Comparison of ENCODE assay signal across 8 mouse cellular contexts in the genomic region with DNA sequence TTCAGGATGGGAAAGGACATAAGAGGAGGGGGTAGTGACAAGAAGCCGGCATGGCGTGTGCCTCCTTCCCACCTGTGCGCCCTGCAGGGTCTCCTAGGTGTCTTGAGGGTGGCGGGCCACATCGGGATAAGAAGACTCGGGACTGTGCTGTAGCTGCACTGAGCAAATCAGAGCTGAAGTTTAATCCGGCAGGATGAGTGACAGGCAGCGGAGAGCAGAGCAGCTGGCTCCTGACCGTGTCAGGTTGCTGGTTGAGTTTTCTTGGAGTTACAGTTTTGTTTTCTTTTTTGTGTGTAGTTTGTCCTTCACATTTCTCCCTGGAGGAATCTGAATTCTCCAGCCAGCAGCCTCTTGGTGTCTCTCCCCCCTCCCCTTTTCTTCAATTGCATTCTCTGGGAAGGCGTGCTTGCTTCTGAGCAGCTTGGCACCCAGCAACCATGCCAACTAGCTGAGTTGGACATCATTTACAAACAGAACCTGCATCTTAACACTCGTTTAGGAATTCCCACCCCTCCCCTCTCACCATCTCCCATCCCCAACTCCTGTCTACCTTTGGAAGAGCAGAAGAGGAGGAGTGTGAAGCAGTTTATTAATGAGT. TPM values are rescaled to one million over a fixed set of nuclear protein-coding genes. Genes with fewer than 3 reads are reported as not detected.
DNase-seq lines count a peak whose midpoint lies in the region; ATAC-seq and TF ChIP-seq lines count a peak whose summit lies in the region.

No protein-coding gene starts in this region.

- ATAC-seq in neural tube, embryonic 11.5 days (ENCODE audit: insufficient read depth, low FRiP score, low TSS enrichment): no peak
- no peak for ATAC-seq in intestine, postnatal 0 days

- peaks cover 46% of the 10 kb centered on the region for H3K4me1 ChIP-seq in neural tube, embryonic 11.5 days (ENCODE audit: control insufficient read depth, insufficient read depth, low read length)
- H3K4me1 ChIP-seq in intestine, postnatal 0 days (replicated peaks; ENCODE audit: control insufficient read depth, insufficient read depth, low read length): peaks cover 40% of the 10 kb centered on the region

- H3K36me3 ChIP-seq in neural tube, embryonic 11.5 days (ENCODE audit: control insufficient read depth, insufficient read depth, low read length): no peaks in the 10 kb centered on the region
- no peaks in the 10 kb centered on the region for H3K36me3 ChIP-seq in intestine, postnatal 0 days (ENCODE audit: control insufficient read depth, insufficient read depth)

- no peaks in the 10 kb centered on the region for H3K27me3 ChIP-seq in neural tube, embryonic 11.5 days (ENCODE audit: control insufficient read depth, insufficient read depth, low read length)
- no peaks in the 10 kb centered on the region for H3K27me3 ChIP-seq in intestine, postnatal 0 days (replicated peaks; ENCODE audit: control insufficient read depth, insufficient read depth, low read length)

- peak overlapping the region; percentile 94; the same call in 1 of the 2 replicates for H3K27ac ChIP-seq in neural tube, embryonic 11.5 days (ENCODE audit: low read depth, low read length)
- peak overlapping the region; percentile 100; the same call in 1 of the 2 replicates for H3K27ac ChIP-seq in intestine, postnatal 0 days (ENCODE audit: low read depth, low read length)

- H3K9me3 ChIP-seq in neural tube, embryonic 11.5 days (ENCODE audit: control insufficient read depth, low read length): no peaks in the 10 kb centered on the region
- H3K9me3 ChIP-seq in intestine, postnatal 0 days (ENCODE audit: control insufficient read depth): no peaks in the 10 kb centered on the region

- peak overlapping the region; percentile 92 for H3K9ac ChIP-seq in neural tube, embryonic 11.5 days (ENCODE audit: low read length)
- H3K9ac ChIP-seq in intestine, postnatal 0 days (ENCODE audit: low read depth, low read length): peak overlapping the region; percentile 99

- WGBS in neural tube, embryonic 11.5 days: 12% methylated on average over 11 of the region's 11 CpGs
- 14% methylated on average over 11 of the region's 11 CpGs for WGBS in intestine, postnatal 0 days

- H3K4me3 ChIP-seq in neural tube, embryonic 11.5 days (ENCODE audit: low read depth, low read length): peak overlapping the region; percentile 100
- peak overlapping the region; percentile 100 for H3K4me3 ChIP-seq in intestine, postnatal 0 days (ENCODE audit: low read depth, low read length)

- peak overlapping the region; percentile 80 for H3K4me2 ChIP-seq in neural tube, embryonic 11.5 days (ENCODE audit: low read depth)
- peak overlapping the region; percentile 73 for H3K4me2 ChIP-seq in intestine, postnatal 0 days (replicated peaks; ENCODE audit: low read depth)

- no peak for TF ChIP-seq CTCF in intestine, postnatal 0 days (IDR thresholded peaks at IDR 0.05; ENCODE audit: low read depth)

- peak; percentile 46 for DNase-seq in embryo, embryonic 11 days
- DNase-seq in embryo, embryonic 9.5 days (ENCODE audit: extremely low spot score): no peak
- no peak for DNase-seq in neural tube, embryonic 11.5 days (ENCODE audit: low spot score)
- no peak for DNase-seq in neural tube, embryonic 10.5 days (ENCODE audit: extremely low spot score, low spot score)
- peak; percentile 77 for DNase-seq in skeletal muscle tissue, adult 2 months (ENCODE audit: low read depth, low spot score)
- no peak for DNase-seq in cerebellum, postnatal 14 days
- no peak for DNase-seq in right cerebral cortex, postnatal 4 days

RNA-seq across cellular contexts. Expression of a gene that starts 2.5 kb away (rescaled TPM):
- 52.8 and 56.1 TPM in 2 replicates for polyA plus RNA-seq in neural tube, embryonic 11.5 days (2014; fragmentation: Nextera tagmentation; extraction: Ambion mirVana)
- 43.1 and 46.7 TPM in 2 replicates for polyA plus RNA-seq in intestine, postnatal 0 days (2015; fragmentation: Nextera tagmentation; extraction: Ambion mirVana)

RNA-seq across cellular contexts. Expression of a gene that starts 19.5 kb away (rescaled TPM):
- 0.57 and 0.82 TPM in 2 replicates for polyA plus RNA-seq in neural tube, embryonic 11.5 days (2014; fragmentation: Nextera tagmentation; extraction: Ambion mirVana)
- 0.20 and 0.52 TPM in 2 replicates for polyA plus RNA-seq in intestine, postnatal 0 days (2015; fragmentation: Nextera tagmentation; extraction: Ambion mirVana)

RNA-seq across cellular contexts. Expression of a gene that starts 49.6 kb away (rescaled TPM):
- polyA plus RNA-seq in neural tube, embryonic 11.5 days (2014; fragmentation: Nextera tagmentation; extraction: Ambion mirVana): 75.3 and 79.9 TPM in 2 replicates
- polyA plus RNA-seq in intestine, postnatal 0 days (2015; fragmentation: Nextera tagmentation; extraction: Ambion mirVana): 42.4 and 43.7 TPM in 2 replicates

Comparison
In these comparisons a context has a peak if more than half of its experiments do, and no peak if none do; other contexts are left out.
1. DNase-seq: peak in embryo, embryonic 11 days (single experiment) and skeletal muscle tissue, adult 2 months (single experiment); none in embryo, embryonic 9.5 days (single experiment), neural tube, embryonic 11.5 days (single experiment), neural tube, embryonic 10.5 days (single experiment), cerebellum, postnatal 14 days (0 of 2) and right cerebral cortex, postnatal 4 days (single experiment).